Mouse (Mus musculus): ENCODE data around the gene Cd47.

- no peak for TF ChIP-seq CTCF (IDR thresholded peaks at IDR 0.05; ENCODE audit: control insufficient read depth, insufficient read depth, insufficient replicate concordance, low read depth, low read length)
- TF ChIP-seq POLR2A (IDR thresholded peaks at IDR 0.05; ENCODE audit: control insufficient read depth, low read depth, low read length) = peak; percentile 78
Observed at GRCm38 (mm10) chr16:49854931-49855835, 54.9 kb downstream of the Cd47 start.

All from testis, adult 2 months (tissue).